Mouse (Mus musculus) heart, adult 11 months (tissue): Measurements from ENCODE around the gene Gm49661.

ENCODE experiments used
- DNase-seq: peaks from one replicate; pipeline ENCODE4 v3.0.0; 2022

Gene Gm49661

DNA sequence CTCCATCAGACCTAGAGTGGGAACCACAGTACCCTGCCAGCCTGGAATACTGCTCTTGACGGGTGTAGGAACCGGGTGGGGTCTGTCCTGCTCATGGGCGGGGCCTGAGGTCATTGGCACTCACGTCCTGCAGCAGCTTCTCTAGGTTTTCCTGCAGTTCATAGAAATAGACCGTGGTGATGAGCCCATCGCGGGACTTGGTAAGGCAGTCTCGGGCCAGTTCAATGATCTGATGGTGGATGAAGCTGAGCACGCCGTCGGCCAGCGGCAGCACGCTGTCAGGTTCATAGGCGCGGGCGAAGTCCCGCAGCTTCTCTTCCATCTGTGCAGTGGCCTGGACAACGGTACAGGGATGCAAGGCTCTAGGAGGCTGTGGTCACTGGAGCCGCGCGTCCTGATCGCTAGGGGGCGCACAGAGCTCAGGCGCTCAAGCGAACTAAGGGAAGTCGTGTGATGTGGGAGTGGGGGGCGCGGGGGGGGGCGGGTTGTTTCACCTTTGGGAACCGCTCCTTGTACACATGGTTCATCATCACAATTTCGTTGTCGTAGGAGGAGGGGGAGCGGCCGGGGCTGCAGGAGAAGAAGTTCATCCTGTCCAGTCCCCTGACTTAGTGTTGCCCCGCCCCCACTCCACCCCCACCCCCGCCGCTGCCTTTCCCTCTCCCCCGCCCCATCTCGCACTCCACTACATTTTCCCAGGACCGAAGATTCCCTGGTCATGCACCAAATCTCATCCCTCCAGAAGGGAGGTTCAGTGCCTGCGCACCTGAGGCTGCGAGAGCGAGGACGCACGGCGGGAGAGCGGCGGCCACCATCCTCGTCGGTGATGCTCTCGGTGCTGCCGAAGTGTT lies 40.6 kb downstream of the Gm49661 start:
- DNase-seq = peak; percentile 92

DNA sequence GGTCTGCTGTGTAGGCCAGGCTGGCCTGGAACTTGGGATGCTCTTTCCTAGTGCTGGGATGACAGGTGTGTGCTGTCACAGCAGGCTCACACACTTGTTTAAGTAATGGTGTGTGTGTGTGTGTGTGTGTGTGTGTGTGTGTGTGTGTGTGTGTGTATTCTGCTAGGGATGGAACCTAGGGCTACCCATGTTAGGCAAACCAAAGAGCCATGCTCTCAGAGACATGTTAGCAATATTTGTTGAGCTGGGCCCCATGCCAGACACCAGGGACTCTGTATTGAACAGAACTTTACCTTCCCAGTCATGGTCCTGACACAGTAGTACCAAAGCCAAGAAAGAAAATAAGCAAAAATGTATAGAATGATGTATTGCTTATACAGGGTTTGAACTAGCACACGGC lies 41.7 kb downstream of the Gm49661 start:
- DNase-seq = no peak

DNA sequence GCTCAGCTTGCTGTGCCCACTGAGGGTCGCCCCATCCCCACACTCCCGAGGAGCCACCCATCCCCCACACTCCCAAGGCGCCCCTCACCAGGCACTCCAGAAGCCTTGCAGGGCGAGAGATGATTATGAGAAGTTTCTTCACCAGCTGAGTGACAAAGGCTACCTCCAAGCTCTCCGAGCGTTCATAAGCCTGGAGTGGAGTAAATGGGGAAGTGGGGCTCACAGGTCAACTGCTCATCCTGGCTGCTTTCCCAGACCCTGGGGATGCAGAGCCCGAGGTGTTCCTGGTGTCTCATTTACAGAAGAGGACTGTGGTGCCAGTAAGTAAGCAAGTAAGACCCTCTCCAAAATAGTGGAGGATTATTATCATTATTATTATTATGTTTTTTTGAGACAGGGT lies 43.7 kb downstream of the Gm49661 start:
- DNase-seq = peak; percentile 86

DNA sequence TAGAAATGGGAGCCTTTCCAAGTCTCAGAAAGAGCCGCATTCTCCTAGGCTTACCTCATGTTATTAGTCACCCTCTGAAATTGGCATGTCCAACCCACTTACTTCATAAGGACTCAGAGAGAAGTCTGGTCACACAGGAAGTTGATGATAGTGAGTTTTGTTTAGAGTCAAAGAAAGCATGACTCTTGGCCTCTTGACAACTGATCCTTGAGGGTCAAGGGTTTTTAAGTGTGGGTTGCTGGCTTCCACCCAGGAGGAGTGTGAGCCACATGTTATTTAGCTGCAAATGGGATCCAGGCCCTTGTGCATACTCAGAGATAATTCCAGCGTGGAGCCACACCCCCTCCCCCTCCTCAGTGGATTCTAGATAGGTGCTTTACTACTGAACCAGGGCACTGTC lies 47.6 kb downstream of the Gm49661 start:
- DNase-seq = no peak

DNA sequence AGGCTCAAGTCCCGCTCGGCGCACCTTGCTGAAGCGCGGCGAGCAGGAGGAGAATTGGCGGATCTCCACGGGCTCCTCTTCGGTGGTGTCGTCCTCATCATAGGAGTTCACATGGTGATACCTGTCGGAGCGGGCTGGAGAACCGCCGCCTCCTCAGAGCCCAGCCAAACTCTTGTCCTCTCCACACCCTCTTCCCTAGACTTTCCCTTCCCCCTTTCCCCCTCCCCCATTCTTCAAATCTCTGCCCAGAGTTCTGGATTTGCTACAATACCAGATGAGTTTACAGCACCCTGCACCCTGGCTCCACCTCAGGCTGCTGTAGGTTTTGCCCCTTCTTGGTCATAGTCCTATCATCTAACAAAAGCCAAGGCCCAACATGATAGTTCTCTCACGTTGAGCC lies 50.6 kb downstream of the Gm49661 start:
- DNase-seq = no peak

DNA sequence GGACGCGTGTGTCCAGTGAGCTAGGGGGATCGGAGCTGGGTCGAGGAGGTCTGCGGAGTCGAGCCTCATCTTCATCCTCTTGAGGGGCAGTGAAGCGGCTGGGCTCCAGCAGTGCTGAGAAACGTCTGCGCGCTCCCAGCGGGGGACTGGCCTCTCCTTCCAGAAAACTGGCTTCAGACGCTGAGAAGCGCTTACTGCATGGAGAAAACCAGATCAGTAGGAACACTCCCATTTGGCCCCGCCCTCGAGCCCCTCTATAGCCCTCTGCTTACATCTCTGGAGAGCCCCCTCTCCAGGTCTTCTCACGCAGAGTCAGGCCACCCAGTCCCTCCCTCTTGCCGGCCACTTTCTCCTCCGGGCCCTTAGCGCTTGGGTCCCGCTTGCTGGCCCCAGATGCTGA lies 51.5 kb downstream of the Gm49661 start:
- DNase-seq = no peak
